ENCODE assay signal across 8 mouse cellular contexts in the genomic region with DNA sequence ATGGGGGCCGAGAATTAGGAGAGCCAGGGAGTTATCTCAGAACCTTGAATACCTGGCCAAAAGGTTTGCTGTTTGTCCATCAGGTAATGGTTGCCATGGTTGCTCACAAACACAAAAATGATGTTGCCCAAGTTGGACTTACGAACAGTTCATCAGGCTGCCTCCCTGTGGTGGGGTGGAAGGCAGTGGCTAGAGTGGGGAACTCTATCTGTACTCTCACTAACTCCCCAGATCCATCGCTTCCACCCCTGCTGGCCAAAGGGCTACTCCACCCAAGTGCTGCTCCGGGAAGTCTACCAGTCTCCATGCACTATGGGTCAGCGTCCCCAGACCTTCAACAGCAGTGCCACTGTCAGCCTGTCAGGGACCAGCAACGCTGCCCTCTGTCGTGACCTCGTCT. TPM values are rescaled to one million over a fixed set of nuclear protein-coding genes. Genes with fewer than 3 reads are reported as not detected.
DNase-seq lines count a peak whose midpoint lies in the region; ATAC-seq lines count a peak whose summit lies in the region.

Npdc1 (plus strand) TSS at position 301 of the 400 bp plus-strand sequence.

- no peaks in the 10 kb centered on the region for H3K9me3 ChIP-seq in intestine, embryonic 14.5 days (ENCODE audit: control insufficient read depth, low read length)
- H3K9me3 ChIP-seq in neural tube, embryonic 14.5 days (ENCODE audit: control insufficient read depth, low read length): no peaks in the 10 kb centered on the region

- no peak within 1 kb of the TSS for H3K4me2 ChIP-seq in intestine, embryonic 14.5 days (ENCODE audit: low read length)
- no peak within 1 kb of the TSS for H3K4me2 ChIP-seq in neural tube, embryonic 14.5 days (ENCODE audit: low read depth, low read length)

- WGBS in intestine, embryonic 14.5 days: 65% methylated on average over 8 of the region's 8 CpGs
- WGBS in neural tube, embryonic 14.5 days: 71% methylated on average over 8 of the region's 8 CpGs

- peaks cover 93% of the 10 kb centered on the region for H3K27me3 ChIP-seq in intestine, embryonic 14.5 days (replicated peaks; ENCODE audit: control insufficient read depth, insufficient read depth, low read length)
- peaks cover 44% of the 10 kb centered on the region for H3K27me3 ChIP-seq in neural tube, embryonic 14.5 days (ENCODE audit: control insufficient read depth, insufficient read depth, low read length)

- H3K27ac ChIP-seq in intestine, embryonic 14.5 days (ENCODE audit: low read depth): no peak within 1 kb of the TSS
- H3K27ac ChIP-seq in neural tube, embryonic 14.5 days (ENCODE audit: low read depth, low read length): no peak within 1 kb of the TSS

- ATAC-seq in intestine, embryonic 14.5 days (replicated peaks; ENCODE audit: low FRiP score, low TSS enrichment, low read depth): no peak
- ATAC-seq in neural tube, embryonic 14.5 days (ENCODE audit: low read depth): no peak

- intact Hi-C loops in gastrocnemius, postnatal 14 days (cut with DNase I; ENCODE audit: low total_unique reads): loop anchor here (2.0 kb wide), 1 partner anchor 16 kb away; no protein-coding TSS in a partner anchor

- peaks cover 12% of the 10 kb centered on the region for H3K4me1 ChIP-seq in intestine, embryonic 14.5 days (replicated peaks; ENCODE audit: control insufficient read depth, insufficient read depth, low read length)
- H3K4me1 ChIP-seq in neural tube, embryonic 14.5 days (ENCODE audit: control insufficient read depth, insufficient read depth, low read length): peaks cover 14% of the 10 kb centered on the region

- DNase-seq in adrenal gland, adult 18-20 months (ENCODE audit: low spot score in 2 of 2): no peak
- no peak for DNase-seq in adrenal gland, adult (ENCODE audit: inconsistent age in 2 of 2, low spot score in 1 of 2)
- no peak for DNase-seq in adrenal gland, adult 8-10 months
- DNase-seq in gastrocnemius, postnatal 14 days: no peak
- DNase-seq in intestine, embryonic 14.5 days (ENCODE audit: low spot score): no peak
- no peak for DNase-seq in urinary bladder, adult 18-20 months (ENCODE audit: low spot score in 2 of 2)
- DNase-seq in T-cell, adult 2 months (ENCODE audit: low spot score): no peak

- no peak within 1 kb of the TSS for H3K9ac ChIP-seq in intestine, embryonic 14.5 days (ENCODE audit: low read length)
- no peak within 1 kb of the TSS for H3K9ac ChIP-seq in neural tube, embryonic 14.5 days (replicated peaks; ENCODE audit: low read depth, low read length)

- H3K4me3 ChIP-seq in intestine, embryonic 14.5 days (ENCODE audit: low read depth, low read length): no peak within 1 kb of the TSS
- H3K4me3 ChIP-seq in neural tube, embryonic 14.5 days (ENCODE audit: low read depth, low read length): no peak within 1 kb of the TSS

- H3K36me3 ChIP-seq in intestine, embryonic 14.5 days (ENCODE audit: control insufficient read depth, insufficient read depth, low read length): no peaks in the 10 kb centered on the region
- no peaks in the 10 kb centered on the region for H3K36me3 ChIP-seq in neural tube, embryonic 14.5 days (ENCODE audit: control insufficient read depth, insufficient read depth, low read length)

RNA-seq across cellular contexts. Expression of gene Npdc1, which starts in this region (rescaled TPM):
- total RNA-seq in adrenal gland, adult 18-20 months (2021): 100 to 1,000 TPM; 125 to 161 TPM
- 100 to 1,000 TPM; 148 to 171 (median 163) TPM for total RNA-seq in adrenal gland, adult 8-10 months (2022)
- total RNA-seq in gastrocnemius, postnatal 14 days (2021): 10 to 100 TPM; 24.0 to 28.1 TPM
- polyA plus RNA-seq in intestine, embryonic 14.5 days (2014; fragmentation: Nextera tagmentation; extraction: Ambion mirVana): 42.2 and 45.4 TPM in 2 replicates
- polyA plus RNA-seq in neural tube, embryonic 14.5 days (2014; fragmentation: Nextera tagmentation; extraction: Ambion mirVana): 397 and 496 TPM in 2 replicates

Comparison
In these comparisons a context has a peak if more than half of its experiments do, and no peak if none do; other contexts are left out.
1. RNA of gene Npdc1 (total RNA-seq): 148 to 171 TPM in adrenal gland, adult 8-10 months and 125 to 161 TPM in adrenal gland, adult 18-20 months; 24.0 to 28.1 TPM in gastrocnemius, postnatal 14 days; every median in the first group is over 4 times any median in the second.